Mouse (Mus musculus) limb, embryonic 12.5 days (tissue): ENCODE results near the gene Nek9. TPM values are rescaled to one million over a fixed set of nuclear protein-coding genes. Genes with fewer than 3 reads are reported as not detected.
"Not testable (repeated sequence)": the region's sequence is repeated elsewhere in the genome, so short reads cannot be mapped to it uniquely, and the experiment has no call there.

Experiments used
- ATAC-seq: fragments of 200-750 bp; cut with Nextera tagmentation; 2 replicates; pipeline ENCODE4 v1.8.0; 2017; ENCODE audit warnings: low read depth, moderate TSS enrichment; ENCODE audit not compliant: insufficient number of reproducible peaks, insufficient read depth, low FRiP score, low TSS enrichment
- H3K27ac ChIP-seq: fragments of 300-500 bp; sonication (generic); 2 replicates; pipeline ENCODE4 v1.5.1; 2016; ENCODE audit warnings: mild to moderate bottlenecking, moderate library complexity
- H3K27me3 ChIP-seq: fragments of 300-500 bp; sonication (generic); 2 replicates; pipeline ENCODE4 v1.6.1; 2016; ENCODE audit warnings: mild to moderate bottlenecking, moderate library complexity
- H3K36me3 ChIP-seq: fragments of 300-500 bp; sonication (generic); 2 replicates; pipeline ENCODE4 v1.6.1; 2016; ENCODE audit warnings: mild to moderate bottlenecking, moderate library complexity
- H3K4me1 ChIP-seq: fragments of 300-500 bp; sonication (generic); replicated peaks from 2 replicates; pipeline ENCODE4 v1.6.1; 2016
- H3K4me2 ChIP-seq: fragments of 300-500 bp; sonication (generic); 2 replicates; pipeline ENCODE4 v1.6.1; 2016; ENCODE audit warnings: mild to moderate bottlenecking, moderate library complexity
- H3K4me3 ChIP-seq: fragments of 300-500 bp; sonication (generic); replicated peaks from 2 replicates; pipeline ENCODE4 v1.5.1; 2016; ENCODE audit warnings: mild to moderate bottlenecking
- H3K9ac ChIP-seq: fragments of 300-500 bp; sonication (generic); replicated peaks from 2 replicates; pipeline ENCODE4 v1.6.1; 2016; ENCODE audit warnings: mild to moderate bottlenecking, moderate library complexity
- H3K9me3 ChIP-seq: fragments of 300-500 bp; sonication (generic); 2 replicates; pipeline ENCODE4 v1.6.1; 2016; ENCODE audit warnings: mild to moderate bottlenecking, moderate library complexity
- WGBS: fragments of 180-500 bp; shearing (Covaris S2); methylation state at CpG from one replicate; pipeline ENCODE4 v1.1.7; 2016; 5-methylcytosine and 5-hydroxymethylcytosine counted together
- polyA plus RNA-seq: library from polyadenylated mRNA; unstranded; fragments of >200 nt; fragmentation: Nextera tagmentation; extraction: Ambion mirVana; gene quantifications from 2 replicates; pipeline ENCODE4 v1.2.1, GENCODE M21; 2016

Gene Nek9
- polyA plus RNA-seq, 1 experiment from 2014 or later: 31.1 TPM

DNA sequence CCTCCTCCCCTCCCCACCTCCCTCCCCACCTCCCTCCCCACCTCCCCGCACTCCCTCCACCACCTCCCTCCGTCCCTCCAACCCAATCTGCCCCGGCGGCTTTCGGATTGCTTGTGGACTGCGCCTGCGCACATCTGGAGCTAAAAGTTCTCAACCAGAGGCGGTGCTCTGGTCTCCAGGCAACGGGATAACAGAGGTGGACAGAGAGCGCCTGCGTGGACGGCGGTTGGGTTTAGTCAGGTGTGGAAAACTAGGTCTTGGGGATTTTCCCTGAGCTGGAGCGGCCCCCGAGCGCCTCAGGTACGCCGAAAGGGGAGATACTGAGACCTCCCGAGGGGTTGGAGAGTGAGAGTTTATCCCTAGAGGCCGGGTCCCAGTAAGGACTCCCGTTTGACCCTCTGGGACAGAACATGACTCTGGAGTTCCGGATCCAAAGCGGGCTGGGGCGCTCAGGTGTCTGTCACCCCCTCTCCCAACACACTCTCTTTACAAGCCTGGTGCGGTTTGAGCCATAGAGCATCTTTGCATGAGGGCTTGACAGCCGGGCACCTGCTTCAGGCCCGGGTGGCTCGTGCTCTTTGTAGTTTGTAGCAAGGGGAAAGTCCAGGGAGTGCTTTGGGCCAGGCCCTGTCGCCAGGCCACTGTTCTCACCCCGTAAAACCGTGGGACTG lies 50.5 kb downstream of the Nek9 start, which contains the start of gene Zc2hc1c:
Gene Zc2hc1c, plus strand, starts transcription at position 106 of the 671 bp plus-strand sequence.
- Histone ChIP-seq H3K4me1 (peaks cover 9% of the 10 kb centered on the region), H3K27ac (0 out of 2 replicates have a peak within 1 kb of the TSS, but pooled peaks have one; percentile 24), H3K4me3 (peak within 1 kb of the TSS; percentile 50), H3K9ac (peak within 1 kb of the TSS; percentile 66), H3K4me2 (peak within 1 kb of the TSS; percentile 79), H3K27me3 (peaks cover 9% of the 10 kb centered on the region), H3K9me3 (no peaks in the 10 kb centered on the region), H3K36me3 (no peaks in the 10 kb centered on the region)
- whole genome bisulfite sequencing: 2% methylated on average over 29 of the region's 31 CpGs
- ATAC-seq: peak; percentile 85

DNA sequence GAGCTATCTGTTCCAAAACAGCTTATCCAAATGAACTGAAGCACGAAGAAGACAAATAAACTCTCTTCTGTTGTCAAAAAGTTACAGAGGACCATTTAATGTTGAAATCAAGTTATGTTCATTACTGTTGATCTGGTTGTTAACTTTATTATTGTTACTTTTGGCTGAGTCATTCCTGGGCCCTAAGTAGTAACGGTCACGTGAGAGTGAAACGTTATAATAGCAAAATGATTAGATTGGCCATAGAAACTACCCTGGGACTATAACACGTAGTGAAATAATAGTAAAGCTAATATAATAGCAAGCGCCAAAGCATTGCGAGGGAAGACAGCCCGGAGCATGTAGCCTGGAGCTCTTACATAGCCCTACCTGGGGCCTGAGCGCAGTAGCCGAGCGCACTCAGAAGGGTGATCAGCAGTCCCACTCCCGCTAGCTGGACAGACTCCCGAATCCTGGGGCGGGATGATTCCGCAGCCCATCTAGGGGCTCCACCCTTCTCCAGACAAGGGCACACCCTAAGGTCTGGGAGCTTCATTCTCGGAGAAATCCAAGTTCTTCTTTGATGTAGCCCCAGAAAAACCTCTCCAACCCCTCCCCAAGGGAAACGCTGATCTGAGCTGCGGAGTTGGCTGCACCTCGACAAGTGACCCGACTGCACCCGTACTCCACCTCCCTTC lies 51.2 kb downstream of the Nek9 start, which contains the start of gene Acyp1:
Gene Acyp1, minus strand, starts transcription at position 630 of the 677 bp plus-strand sequence.
- peaks cover 9% of the 10 kb centered on the region for H3K4me1 ChIP-seq
- H3K27ac ChIP-seq: 0 out of 2 replicates have a peak within 1 kb of the TSS, but pooled peaks have one; percentile 24
- H3K27me3 ChIP-seq: peaks cover 9% of the 10 kb centered on the region
- H3K4me3 ChIP-seq: peak within 1 kb of the TSS; percentile 50
- WGBS: 8% methylated on average over 21 of the region's 21 CpGs
- H3K9ac ChIP-seq: peak within 1 kb of the TSS; percentile 66
- H3K4me2 ChIP-seq: peak within 1 kb of the TSS; percentile 79
- peak; percentile 45; the same call in 1 of the 2 replicates for ATAC-seq
- no peaks in the 10 kb centered on the region for H3K36me3 ChIP-seq
- H3K9me3 ChIP-seq: no peaks in the 10 kb centered on the region

DNA sequence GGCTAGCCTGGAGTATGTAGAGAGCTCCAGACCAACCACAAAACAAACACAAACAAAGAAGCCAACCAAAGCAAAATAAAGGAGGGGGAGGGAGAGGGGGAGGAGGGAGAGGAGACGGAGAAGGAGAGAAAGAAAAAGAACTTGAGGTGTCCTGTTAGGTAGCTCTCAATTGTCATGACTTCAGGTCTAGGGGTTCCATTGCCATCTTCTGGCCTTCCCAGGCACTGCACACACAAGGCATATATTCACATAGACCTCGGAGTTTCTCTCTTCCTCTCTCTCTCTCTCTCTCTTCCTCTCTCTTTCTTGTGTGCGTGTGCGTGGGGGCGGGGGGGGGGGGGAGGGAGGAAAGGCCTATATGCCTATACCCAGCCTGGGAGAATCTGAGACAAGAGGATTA lies 52.2 kb downstream of the Nek9 start:
- H3K4me2 ChIP-seq: no peak overlapping the region
- H3K9ac ChIP-seq: no peak overlapping the region
- ATAC-seq: no peak
- no peak overlapping the region for H3K27ac ChIP-seq
- H3K9me3 ChIP-seq: no peaks in the 10 kb centered on the region
- peaks cover 9% of the 10 kb centered on the region for H3K27me3 ChIP-seq
- WGBS: 55% methylated on average over 2 of the region's 5 CpGs
- H3K4me3 ChIP-seq: no peak overlapping the region
- peaks cover 9% of the 10 kb centered on the region for H3K4me1 ChIP-seq
- H3K36me3 ChIP-seq: no peaks in the 10 kb centered on the region

DNA sequence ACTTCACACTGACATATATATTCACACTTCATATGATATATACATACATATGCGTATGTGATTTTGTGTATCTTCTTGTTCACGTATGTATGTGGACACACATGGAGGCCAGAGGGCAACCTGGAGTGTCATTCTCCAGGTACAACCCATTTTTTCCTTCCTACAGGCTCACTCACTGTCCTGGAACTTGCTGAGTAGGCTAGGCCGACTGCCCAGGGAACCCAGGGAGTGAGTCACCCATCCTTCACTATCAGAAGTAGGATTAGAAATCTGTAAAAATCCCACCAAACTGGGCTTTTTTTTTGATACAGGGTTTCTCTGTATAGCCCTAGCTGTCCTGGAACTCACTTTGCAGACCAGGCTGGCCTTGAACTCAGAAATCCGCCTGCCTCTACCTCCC lies 54.2 kb downstream of the Nek9 start:
- no peak for ATAC-seq

DNA sequence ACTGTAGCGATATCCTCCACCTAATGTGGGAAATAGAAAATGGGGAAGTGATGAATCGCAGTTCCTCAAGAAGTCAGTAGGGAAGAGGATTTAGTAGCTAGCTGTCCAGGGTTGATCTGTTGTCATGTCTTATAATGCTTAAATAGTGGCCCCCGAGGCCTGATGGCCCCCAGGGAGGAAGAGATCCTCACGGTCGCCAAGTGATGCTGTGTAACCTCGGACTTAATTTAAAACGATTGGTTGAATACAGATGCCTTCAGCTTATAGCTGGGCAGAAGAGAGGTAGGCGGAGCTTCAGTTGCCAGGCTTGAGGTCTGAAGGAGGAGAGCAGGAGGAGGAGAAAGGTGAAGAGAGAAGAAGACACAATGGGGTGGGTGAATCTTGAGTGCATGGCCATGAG lies 54.8 kb downstream of the Nek9 start:
- 76% methylated on average over 8 of the region's 8 CpGs for WGBS
- Histone ChIP-seq H3K4me1 (peaks cover 11% of the 10 kb centered on the region), H3K27me3 (no peaks in the 10 kb centered on the region), H3K27ac (no peak overlapping the region), H3K36me3 (no peaks in the 10 kb centered on the region), H3K4me3 (no peak overlapping the region), H3K9ac (no peak overlapping the region), H3K4me2 (no peak overlapping the region), H3K9me3 (no peaks in the 10 kb centered on the region)
- ATAC-seq: no peak

More for the DNA sequence above, 54.2 kb downstream of the Nek9 start:
- H3K4me3 ChIP-seq: no peak overlapping the region
- no peak overlapping the region for H3K9ac ChIP-seq
- H3K27me3 ChIP-seq: peaks cover 5% of the 10 kb centered on the region
- peaks cover 9% of the 10 kb centered on the region for H3K4me1 ChIP-seq
- 86% methylated on average over 4 of the region's 4 CpGs for WGBS
- no peak overlapping the region for H3K27ac ChIP-seq
- no peaks in the 10 kb centered on the region for H3K36me3 ChIP-seq
- H3K9me3 ChIP-seq: no peaks in the 10 kb centered on the region
- H3K4me2 ChIP-seq: no peak overlapping the region

DNA sequence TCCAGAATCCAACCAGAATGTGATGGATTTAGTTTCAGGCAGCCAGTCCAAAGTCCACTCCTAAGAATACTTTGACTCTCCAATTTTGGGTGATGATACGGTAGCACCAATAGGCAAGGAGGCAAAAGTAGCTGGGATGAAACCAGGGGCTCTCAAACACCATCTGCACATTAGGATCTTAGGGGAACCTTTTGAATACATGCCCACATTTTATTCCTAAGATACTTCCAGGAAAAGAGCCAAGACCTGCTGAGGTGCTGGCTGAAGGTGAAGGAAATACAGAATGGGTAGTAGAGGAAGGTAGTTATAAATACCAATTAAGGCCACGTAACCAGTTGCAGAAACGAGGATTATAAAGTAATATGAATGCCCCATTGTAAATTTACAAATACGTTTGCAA lies 57.4 kb downstream of the Nek9 start:
- not testable (repeated sequence) for H3K4me3 ChIP-seq, H3K27me3 ChIP-seq, H3K4me1 ChIP-seq, H3K4me2 ChIP-seq, H3K36me3 ChIP-seq, H3K9ac ChIP-seq, H3K27ac ChIP-seq, H3K9me3 ChIP-seq, ATAC-seq
- WGBS: 89% methylated on average over 2 of the region's 4 CpGs

DNA sequence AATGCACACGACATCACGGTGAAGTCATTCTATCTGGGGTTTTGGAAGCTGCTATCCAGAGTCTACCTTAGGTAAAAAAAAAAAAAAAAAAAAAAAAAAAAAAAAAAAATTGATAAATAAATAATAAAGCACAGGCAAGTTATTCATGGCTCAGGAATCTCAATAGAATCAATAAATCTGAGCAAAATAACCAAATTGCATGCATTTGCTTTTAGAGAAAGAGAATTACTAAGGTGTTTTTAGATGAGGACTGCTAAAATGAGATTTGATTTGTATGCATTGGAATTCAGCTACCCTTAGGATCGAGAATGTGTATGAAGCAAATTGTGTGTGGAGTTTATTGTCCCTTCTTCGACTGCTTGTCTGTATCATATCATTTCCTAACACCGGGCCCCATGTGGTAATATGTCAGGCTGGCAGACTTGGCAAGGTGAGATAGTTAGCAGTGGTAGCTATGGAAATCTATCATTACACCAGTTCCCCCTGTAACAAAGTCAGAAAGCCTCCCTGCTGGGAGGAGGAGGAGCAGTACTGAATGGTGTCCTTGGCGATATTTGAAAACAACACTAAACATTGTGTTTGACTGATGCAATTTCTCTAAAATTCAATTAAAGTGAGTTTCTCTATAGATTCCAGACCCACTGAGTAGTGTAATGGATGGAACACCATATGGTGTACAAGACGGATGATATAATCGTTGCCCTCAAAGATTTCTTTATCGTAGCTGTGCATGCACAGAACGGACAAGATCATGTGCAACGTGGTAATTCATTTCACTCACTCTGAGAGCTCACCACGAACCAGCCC lies 58.1 kb downstream of the Nek9 start:
- 76% methylated on average over 12 of the region's 12 CpGs for WGBS
- Histone ChIP-seq H3K27me3 (no peaks in the 10 kb centered on the region), H3K9me3 (no peaks in the 10 kb centered on the region), H3K4me1 (peaks cover 5% of the 10 kb centered on the region; the same call in 1 of the 2 replicates), H3K4me2 (peak overlapping the region; percentile 79), H3K4me3 (no peak overlapping the region), H3K36me3 (peaks cover 9% of the 10 kb centered on the region; the same call in 1 of the 2 replicates), H3K27ac (no peak overlapping the region), H3K9ac (no peak overlapping the region)
- ATAC-seq: no peak

DNA sequence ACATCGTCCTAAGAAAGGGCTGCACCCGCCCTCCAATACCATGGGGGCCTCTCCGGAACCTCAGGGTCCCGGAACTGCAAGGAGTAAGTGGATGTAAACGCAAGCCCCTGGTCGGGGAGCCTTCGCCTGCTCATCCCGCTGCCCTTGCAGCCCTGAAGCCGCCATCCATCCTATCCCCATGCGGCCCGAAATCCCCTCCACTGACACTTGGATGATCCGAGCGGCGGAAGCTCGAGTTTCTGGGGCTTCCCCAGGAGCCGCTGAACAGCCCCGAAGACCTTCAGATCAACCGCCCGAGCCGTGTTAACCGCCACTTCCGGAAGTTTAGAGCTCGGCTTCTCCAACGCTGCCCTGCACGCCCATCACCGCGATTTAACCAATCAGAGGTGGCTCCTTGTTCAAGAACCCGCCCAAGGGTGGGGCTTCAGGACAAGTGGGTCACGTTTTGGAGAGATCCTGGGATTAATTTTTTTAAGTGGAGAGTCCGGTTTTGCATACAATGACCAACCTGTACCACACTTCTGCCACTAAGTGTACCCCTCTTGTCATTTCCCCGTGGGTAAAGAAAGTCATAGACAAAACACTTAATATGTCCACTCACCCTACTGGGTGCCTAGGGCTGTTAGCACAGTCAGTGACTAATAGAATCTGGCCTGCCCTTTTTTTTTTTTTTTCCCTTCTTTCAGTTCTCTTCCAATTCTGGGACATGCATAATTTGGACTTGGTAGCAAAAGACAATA lies 58.9 kb downstream of the Nek9 start:
- Histone ChIP-seq H3K4me3 (peak overlapping the region; percentile 56), H3K9ac (peak overlapping the region; percentile 69), H3K4me2 (peak overlapping the region; percentile 79), H3K36me3 (peaks cover 11% of the 10 kb centered on the region; the same call in 1 of the 2 replicates), H3K27ac (no peak overlapping the region), H3K27me3 (no peaks in the 10 kb centered on the region), H3K9me3 (no peaks in the 10 kb centered on the region), H3K4me1 (peaks cover 5% of the 10 kb centered on the region; the same call in 1 of the 2 replicates)
- WGBS: under 1% methylated on average over 31 of the region's 31 CpGs
- peak; percentile 93 for ATAC-seq

DNA sequence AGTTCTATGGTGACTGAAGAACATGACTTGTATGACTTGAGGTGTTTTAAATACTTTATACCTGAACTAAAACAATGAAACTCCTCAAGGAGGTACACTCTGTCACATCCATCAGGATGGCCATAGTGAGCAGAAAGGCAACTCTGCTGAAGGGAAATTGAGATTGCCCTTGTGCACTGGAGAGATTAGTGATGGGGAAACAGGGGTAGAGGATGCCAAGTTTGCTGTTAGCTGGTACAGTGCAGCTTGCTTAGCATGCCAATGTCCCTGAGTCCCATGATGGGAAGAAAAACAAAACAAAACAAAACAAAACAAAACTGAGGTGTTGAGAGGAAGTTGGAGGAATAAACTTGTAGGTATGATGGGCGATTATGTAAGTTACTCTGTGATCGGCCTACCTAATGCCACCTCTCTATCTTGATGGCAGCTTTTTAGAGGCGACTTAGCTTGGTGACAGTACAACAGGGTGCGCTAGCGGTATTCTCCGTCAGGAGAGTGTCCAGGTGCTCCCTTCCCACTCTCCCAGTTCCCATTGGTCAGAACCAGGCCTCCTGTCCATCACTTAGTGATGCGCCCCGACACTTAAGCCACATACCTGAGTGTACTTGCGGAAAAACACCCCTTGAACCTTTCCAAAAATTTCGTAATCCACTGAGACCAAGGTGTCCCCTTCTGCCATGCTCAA lies 59.6 kb downstream of the Nek9 start:
- Histone ChIP-seq H3K9ac (peak overlapping the region; percentile 69), H3K27me3 (no peaks in the 10 kb centered on the region), H3K36me3 (peaks cover 18% of the 10 kb centered on the region; the same call in 1 of the 2 replicates), H3K4me3 (peak overlapping the region; percentile 56), H3K4me1 (peaks cover 5% of the 10 kb centered on the region; the same call in 1 of the 2 replicates), H3K27ac (no peak overlapping the region), H3K4me2 (peak overlapping the region; percentile 79), H3K9me3 (no peaks in the 10 kb centered on the region)
- 0 out of 2 replicates have a peak, but pooled peaks have one; percentile 4 for ATAC-seq
- 9% methylated on average over 10 of the region's 10 CpGs for WGBS

DNA sequence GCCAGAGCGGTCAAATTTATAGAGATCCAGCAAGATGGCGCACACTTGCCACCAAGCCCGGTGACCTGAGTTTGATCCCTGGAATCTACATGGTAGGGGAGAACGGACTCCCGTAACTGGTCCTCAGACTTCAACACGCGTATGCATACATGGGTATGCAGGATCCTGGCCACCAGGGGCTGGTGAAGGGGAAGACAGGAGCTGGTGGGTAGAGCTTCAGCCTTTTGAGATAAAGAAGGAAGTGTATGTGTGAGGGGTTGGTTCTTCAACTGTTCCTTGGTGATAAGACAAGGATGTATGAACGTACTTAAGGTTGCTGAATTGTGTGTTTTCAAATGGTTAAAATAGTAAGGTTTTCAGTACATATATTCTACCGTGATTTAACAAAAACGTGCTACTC lies 60.2 kb downstream of the Nek9 start:
- peaks cover 20% of the 10 kb centered on the region; the same call in 1 of the 2 replicates for H3K36me3 ChIP-seq
- 93% methylated on average over 10 of the region's 10 CpGs for WGBS
- H3K9me3 ChIP-seq: no peaks in the 10 kb centered on the region
- H3K9ac ChIP-seq: no peak overlapping the region
- no peak overlapping the region for H3K4me3 ChIP-seq
- no peak overlapping the region for H3K4me2 ChIP-seq
- peaks cover 5% of the 10 kb centered on the region; the same call in 1 of the 2 replicates for H3K4me1 ChIP-seq
- H3K27me3 ChIP-seq: no peaks in the 10 kb centered on the region
- H3K27ac ChIP-seq: no peak overlapping the region
- no peak for ATAC-seq
